Mouse (Mus musculus): ENCODE measurements at regions not wholly inside any gene's neighbourhood (a gene's known extent, or its start where the extent isn't known, plus 50 kb on each side); places are given as distances from the start of the nearest gene placed in this dataset.

- TF ChIP-seq CTCF (IDR thresholded peaks at IDR 0.05; ENCODE audit: low read depth, low read length), result no peak
- no peak for TF ChIP-seq POLR2A (IDR thresholded peaks at IDR 0.05; ENCODE audit: extremely low read depth, insufficient read depth, low read length)
Measured at GRCm38 (mm10) chr17:45928903-45929477, 103.2 kb downstream of the Vegfa start.

Data from liver, adult 2 months (tissue).